Mouse (Mus musculus): Measurements from ENCODE around the gene Melk. TPM values are rescaled to one million over a fixed set of nuclear protein-coding genes. Genes with fewer than 3 reads are reported as not detected.

Gene Melk
- total RNA-seq, 2 experiments from 2014 or later, result 0.15 to 0.48 TPM

- intact Hi-C loops (cut with DNase I), result no loop called here
- no peak for DNase-seq
Observed at GRCm38 (mm10) chr4:44325453-44325852, 24.8 kb downstream of the Melk start.

- intact Hi-C loops (cut with DNase I), result no loop called here
- DNase-seq, result no peak
Observed at GRCm38 (mm10) chr4:44326721-44327120, 26.0 kb downstream of the Melk start.

GRCm38 (mm10) chr4:44327976-44328375, 27.3 kb downstream of the Melk start:
- intact Hi-C loops (cut with DNase I), result no loop called here

GRCm38 (mm10) chr4:44335006-44335405, 34.3 kb downstream of the Melk start:
- intact Hi-C loops (cut with DNase I), result no loop called here
- no peak for DNase-seq

More at GRCm38 (mm10) chr4:44327976-44328375, 27.3 kb downstream of the Melk start:
- DNase-seq, result no peak

GRCm38 (mm10) chr4:44361670-44362069, 61.0 kb downstream of the Melk start:
- DNase-seq, result no peak
- intact Hi-C loops (cut with DNase I), result no loop called here

GRCm38 (mm10) chr4:44363434-44364013, 62.8 kb downstream of the Melk start:
- DNase-seq, result no peak
- intact Hi-C loops (cut with DNase I), result no loop called here

GRCm38 (mm10) chr4:44392231-44393216, 91.8 kb downstream of the Melk start:
- DNase-seq, result no peak
- intact Hi-C loops (cut with DNase I), result no loop called here

GRCm38 (mm10) chr4:44402607-44403006, 101.9 kb downstream of the Melk start:
- intact Hi-C loops (cut with DNase I), result no loop called here
- no peak for DNase-seq

GRCm38 (mm10) chr4:44404487-44404886, 103.8 kb downstream of the Melk start:
- no peak for DNase-seq
- intact Hi-C loops (cut with DNase I), result no loop called here

Other genes starting within 250 kb of the Melk start
- 10 to 100 TPM in 1 of 2 experiments, 1 to 10 TPM in 1; 8.1 to 11.8 TPM for gene Gne, start 216.7 kb upstream of the Melk start, total RNA-seq (2021)
- 10 to 100 TPM; 14.4 to 14.7 TPM for gene Rnf38, start 67.1 kb upstream of the Melk start, total RNA-seq (2021)